Mouse (Mus musculus) neural tube, embryonic 11.5 days (tissue): ENCODE measurements around the gene Eif2ak1. TPM values are rescaled to one million over a fixed set of nuclear protein-coding genes. Genes with fewer than 3 reads are reported as not detected.
A peak's percentile ranks its signal among the peaks of the same experiment; 100 is the strongest.

Experiments
- ATAC-seq: fragments of 200-750 bp; cut with Nextera tagmentation; 2 replicates; pipeline ENCODE4 v1.8.0; 2017; ENCODE audit warnings: moderate number of reproducible peaks, mild to moderate bottlenecking, moderate TSS enrichment, moderate library complexity; ENCODE audit not compliant: insufficient read depth, low FRiP score, low TSS enrichment
- DNase-seq: peaks from one replicate; pipeline ENCODE4 v3.0.0-alpha.2; 2015; ENCODE audit warnings: low spot score
- H3K27ac ChIP-seq: fragments of 300-500 bp; sonication (generic); 2 replicates; pipeline ENCODE4 v1.5.1; 2014; ENCODE audit warnings: low read depth, mild to moderate bottlenecking, low read length
- H3K27me3 ChIP-seq: fragments of 300-500 bp; sonication (generic); 2 replicates; pipeline ENCODE4 v1.6.1; 2014; ENCODE audit warnings: mild to moderate bottlenecking, low read length, mixed read lengths; ENCODE audit not compliant: control insufficient read depth, insufficient read depth
- H3K36me3 ChIP-seq: fragments of 300-500 bp; sonication (generic); 2 replicates; pipeline ENCODE4 v1.6.1; 2014; ENCODE audit warnings: mild to moderate bottlenecking, low read length, moderate library complexity, mixed read lengths; ENCODE audit not compliant: control insufficient read depth, insufficient read depth
- H3K4me1 ChIP-seq: fragments of 300-500 bp; sonication (generic); 2 replicates; pipeline ENCODE4 v1.6.1; 2014; ENCODE audit warnings: low read length, mixed read lengths; ENCODE audit not compliant: control insufficient read depth, insufficient read depth
- H3K4me2 ChIP-seq: fragments of 300-500 bp; sonication (generic); 2 replicates; pipeline ENCODE4 v1.6.1; 2014; ENCODE audit warnings: low read depth, mild to moderate bottlenecking, moderate library complexity
- H3K4me3 ChIP-seq: fragments of 300-500 bp; sonication (generic); 2 replicates; pipeline ENCODE4 v1.5.1; 2014; ENCODE audit warnings: low read depth, low read length
- H3K9ac ChIP-seq: fragments of 300-500 bp; sonication (generic); 2 replicates; pipeline ENCODE4 v1.6.1; 2014; ENCODE audit warnings: mild to moderate bottlenecking, low read length
- H3K9me3 ChIP-seq: fragments of 300-500 bp; sonication (generic); 2 replicates; pipeline ENCODE4 v1.6.1; 2016; ENCODE audit warnings: low read length; ENCODE audit not compliant: control insufficient read depth
- WGBS: fragments of 180-500 bp; shearing (Covaris S2); extraction: QIAGEN DNeasy Blood & Tissue Kit; methylation state at CpG from one replicate; pipeline ENCODE4 v1.1.7; 2014; 5-methylcytosine and 5-hydroxymethylcytosine counted together
- polyA plus RNA-seq: library from polyadenylated mRNA; unstranded; fragments of >200 nt; fragmentation: Nextera tagmentation; extraction: Ambion mirVana; gene quantifications from 2 replicates; pipeline ENCODE4 v1.2.1, GENCODE M21; 2014

The Eif2ak1 gene
- polyA plus RNA-seq, 1 experiment from 2014 or later: 55.2 TPM

DNA sequence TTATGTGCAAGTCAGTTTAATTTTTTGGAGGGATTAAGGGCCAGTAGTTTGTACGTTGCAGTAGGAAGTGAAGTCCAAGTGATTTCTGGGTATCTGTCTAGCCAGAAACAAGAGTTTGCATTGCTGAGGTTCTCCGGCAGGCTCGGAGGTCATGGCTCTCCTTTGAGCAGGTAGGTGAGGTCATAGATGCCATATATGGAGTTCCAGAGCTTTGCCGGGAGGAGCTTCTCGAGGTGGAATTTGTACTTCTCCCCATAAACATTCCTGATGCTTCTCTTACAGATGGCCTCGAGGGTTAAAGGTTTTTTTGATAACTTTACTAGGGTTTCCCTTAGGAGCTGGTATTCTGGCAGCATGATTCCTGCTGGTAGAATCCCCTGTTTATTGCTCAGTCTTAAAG is 73.2 kb downstream of the Eif2ak1 start:
- Histone ChIP-seq H3K36me3 (peaks cover 18% of the 10 kb centered on the region), H3K27me3 (no peaks in the 10 kb centered on the region), H3K4me2 (no peak overlapping the region), H3K9me3 (no peaks in the 10 kb centered on the region), H3K4me3 (no peak overlapping the region), H3K9ac (no peak overlapping the region), H3K4me1 (no peaks in the 10 kb centered on the region), H3K27ac (no peak overlapping the region)
- WGBS: 92% methylated on average over 6 of the region's 6 CpGs
- no peak for ATAC-seq
- DNase-seq: no peak

DNA sequence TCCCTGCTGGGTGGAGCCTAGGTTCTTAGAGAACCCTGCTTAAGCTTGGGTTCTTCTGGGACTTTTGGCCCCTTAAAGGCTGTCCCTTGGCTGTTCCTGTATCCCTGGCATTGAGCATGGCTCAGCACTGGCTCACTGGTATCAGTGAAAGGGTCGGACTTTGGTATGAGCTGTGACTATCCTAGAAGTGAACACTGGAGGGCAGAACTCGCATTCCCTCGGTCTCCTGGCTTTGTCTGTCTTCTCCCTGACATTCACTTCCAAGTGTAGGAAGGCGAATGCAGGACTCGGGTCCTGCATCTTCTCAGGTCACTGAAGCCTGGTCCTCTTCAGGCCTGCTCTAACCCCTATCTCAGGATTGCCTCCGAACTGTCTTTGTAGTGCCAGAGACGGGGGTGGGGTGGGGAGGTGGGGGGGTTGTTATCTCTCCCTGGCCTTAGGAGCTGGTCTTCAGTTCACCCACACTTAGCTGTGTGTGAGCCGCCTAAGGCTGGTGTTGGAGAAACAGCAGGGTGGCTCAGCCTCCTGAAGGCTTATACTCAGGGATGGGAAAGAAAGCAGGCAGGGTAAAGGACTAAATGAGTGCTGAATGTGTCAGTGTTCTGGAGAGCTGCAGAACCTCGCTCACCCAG is 74.8 kb downstream of the Eif2ak1 start:
- WGBS: 76% methylated on average over 9 of the region's 9 CpGs
- no peaks in the 10 kb centered on the region for H3K27me3 ChIP-seq
- no peak overlapping the region for H3K27ac ChIP-seq
- H3K36me3 ChIP-seq: peaks cover 8% of the 10 kb centered on the region; the same call in 1 of the 2 replicates
- no peak overlapping the region for H3K4me2 ChIP-seq
- DNase-seq (no peak), ATAC-seq (no peak)
- no peaks in the 10 kb centered on the region for H3K9me3 ChIP-seq
- no peaks in the 10 kb centered on the region for H3K4me1 ChIP-seq
- no peak overlapping the region for H3K4me3 ChIP-seq
- no peak overlapping the region for H3K9ac ChIP-seq

DNA sequence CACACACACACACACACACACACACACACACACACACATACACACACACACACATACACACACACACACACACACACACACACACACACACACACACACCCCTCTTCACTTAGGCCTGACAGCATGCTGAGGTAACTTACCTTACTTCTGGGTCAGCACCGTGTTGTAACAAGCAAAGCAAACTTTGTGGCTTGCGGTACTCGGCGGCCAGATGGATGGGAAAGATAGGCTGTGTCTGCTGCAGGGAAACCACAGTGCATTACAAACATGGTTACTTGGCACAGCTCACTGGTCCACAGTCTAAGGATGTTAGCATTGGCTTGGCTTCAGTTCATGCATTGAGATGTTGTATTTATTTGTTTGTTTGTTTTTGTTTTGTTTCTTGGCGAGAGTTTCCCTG is 75.8 kb downstream of the Eif2ak1 start:
- no peaks in the 10 kb centered on the region for H3K9me3 ChIP-seq
- H3K4me1 ChIP-seq: no peaks in the 10 kb centered on the region
- ATAC-seq (no peak), DNase-seq (no peak)
- WGBS: 87% methylated on average over 5 of the region's 5 CpGs
- peaks cover 10% of the 10 kb centered on the region for H3K36me3 ChIP-seq
- no peak overlapping the region for H3K4me3 ChIP-seq
- no peak overlapping the region for H3K27ac ChIP-seq
- H3K27me3 ChIP-seq: no peaks in the 10 kb centered on the region
- no peak overlapping the region for H3K9ac ChIP-seq
- H3K4me2 ChIP-seq: no peak overlapping the region

DNA sequence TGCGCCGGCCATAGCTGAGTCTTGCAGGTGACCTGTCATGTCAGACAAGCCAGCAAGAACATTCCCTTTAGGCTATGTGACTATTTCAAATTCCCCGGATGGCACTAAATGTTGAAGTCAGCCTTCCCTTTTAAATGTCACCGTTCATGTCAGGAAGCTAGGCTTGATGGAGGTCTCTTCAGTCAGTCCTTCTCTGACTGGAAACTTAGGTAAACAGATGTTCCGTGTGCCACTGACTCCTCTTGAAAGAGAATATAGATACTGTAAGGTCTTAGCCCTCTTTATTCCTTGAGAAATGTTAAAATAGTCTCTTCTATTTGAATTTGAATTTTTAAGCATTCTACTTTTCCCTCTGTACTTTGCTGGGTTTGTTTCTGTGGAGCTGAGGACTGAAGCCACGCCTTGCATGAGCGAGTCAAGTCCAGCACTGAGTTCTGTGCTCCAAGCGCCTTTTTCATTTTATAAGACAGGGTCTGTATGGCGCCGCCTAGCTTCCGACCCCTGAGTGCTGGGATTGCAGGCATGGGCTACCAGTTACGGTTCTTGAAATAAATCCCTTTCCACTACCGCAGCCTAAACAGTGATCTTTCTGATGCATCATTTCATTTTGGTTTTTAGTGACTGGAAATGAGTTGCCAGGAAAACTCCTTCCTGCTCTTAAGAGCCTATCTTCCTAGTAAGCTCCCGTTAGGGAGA is 80.2 kb downstream of the Eif2ak1 start, which contains the start of gene Ankrd61:
Ankrd61 (minus strand) TSS at position 51 of the 696 bp plus-strand sequence.
- WGBS: 91% methylated on average over 14 of the region's 14 CpGs
- no peaks in the 10 kb centered on the region for H3K9me3 ChIP-seq
- no peak within 1 kb of the TSS for H3K4me2 ChIP-seq
- no peak within 1 kb of the TSS for H3K4me3 ChIP-seq
- H3K9ac ChIP-seq: no peak within 1 kb of the TSS
- H3K27ac ChIP-seq: no peak within 1 kb of the TSS
- DNase-seq (no peak), ATAC-seq (no peak)
- H3K27me3 ChIP-seq: no peaks in the 10 kb centered on the region
- peaks cover 20% of the 10 kb centered on the region for H3K36me3 ChIP-seq
- no peaks in the 10 kb centered on the region for H3K4me1 ChIP-seq

DNA sequence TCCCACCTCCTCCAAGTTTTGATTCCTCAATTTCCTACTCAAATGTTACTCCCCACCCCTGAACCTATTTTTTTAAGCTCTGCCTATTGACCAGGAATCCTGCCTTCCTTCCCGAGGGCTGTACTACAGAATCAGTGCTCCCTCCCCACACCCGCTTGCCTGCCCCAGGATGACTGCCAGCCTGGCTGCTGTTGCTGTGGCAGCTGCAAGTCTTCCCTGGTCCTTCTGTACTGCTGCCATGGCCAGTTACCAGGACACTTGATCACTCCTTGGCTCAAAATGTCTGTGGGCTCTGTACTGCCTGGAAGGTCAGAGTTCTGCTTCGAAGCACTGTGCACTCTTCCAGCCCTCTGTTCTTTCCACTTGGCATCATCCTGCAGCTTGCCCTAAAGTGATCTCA is 84.5 kb downstream of the Eif2ak1 start:
- Histone ChIP-seq H3K36me3 (peaks cover 24% of the 10 kb centered on the region), H3K4me2 (no peak overlapping the region), H3K9ac (no peak overlapping the region), H3K27me3 (no peaks in the 10 kb centered on the region), H3K27ac (no peak overlapping the region), H3K4me1 (no peaks in the 10 kb centered on the region), H3K4me3 (no peak overlapping the region), H3K9me3 (no peaks in the 10 kb centered on the region)
- DNase-seq: no peak
- 95% methylated on average over 3 of the region's 3 CpGs for WGBS
- no peak for ATAC-seq

DNA sequence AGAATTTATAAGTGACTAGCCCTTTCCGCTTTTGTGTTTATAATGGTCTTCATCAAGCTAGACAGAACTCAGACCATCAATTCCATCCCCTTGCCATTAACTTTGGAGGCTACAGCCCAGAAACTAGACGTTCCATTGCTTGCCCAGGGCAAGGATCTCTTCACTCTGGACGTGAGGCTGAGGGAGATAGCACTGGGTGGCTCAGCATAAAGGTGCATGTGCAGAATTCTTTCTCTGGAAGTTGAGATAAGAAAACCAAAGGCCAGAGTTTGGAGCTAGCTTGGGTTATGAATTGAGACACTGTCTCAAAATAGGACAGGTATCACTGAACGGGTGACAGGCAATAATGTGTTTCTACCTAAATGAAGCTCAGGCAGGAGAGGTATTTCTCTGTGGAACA is 86.2 kb downstream of the Eif2ak1 start:
- H3K4me3 ChIP-seq: no peak overlapping the region
- peaks cover 18% of the 10 kb centered on the region for H3K36me3 ChIP-seq
- no peak for ATAC-seq
- no peaks in the 10 kb centered on the region for H3K27me3 ChIP-seq
- H3K4me2 ChIP-seq: no peak overlapping the region
- WGBS: 87% methylated on average over 4 of the region's 4 CpGs
- peaks cover 3% of the 10 kb centered on the region for H3K4me1 ChIP-seq
- H3K27ac ChIP-seq: no peak overlapping the region
- DNase-seq: no peak
- H3K9me3 ChIP-seq: no peaks in the 10 kb centered on the region
- H3K9ac ChIP-seq: no peak overlapping the region

DNA sequence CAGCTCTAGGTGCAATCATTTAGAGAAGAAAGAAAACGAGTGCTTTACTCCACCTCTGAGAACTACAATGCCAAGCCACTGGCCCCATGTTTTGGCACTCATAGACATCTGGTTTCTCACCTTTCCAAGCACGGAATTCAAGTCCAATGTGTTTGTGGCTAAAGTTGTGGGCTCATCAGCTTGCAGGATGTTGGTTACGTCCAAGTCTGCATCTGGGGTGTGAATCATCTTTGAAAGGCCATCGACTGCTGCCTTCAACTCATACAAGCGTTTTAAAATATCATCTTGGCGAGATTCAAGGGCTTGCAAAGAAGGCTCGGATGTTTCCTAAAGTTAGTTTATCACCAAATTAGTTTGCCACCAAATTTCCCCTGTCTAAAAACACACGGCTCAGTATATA is 88.8 kb downstream of the Eif2ak1 start:
- Histone ChIP-seq H3K9ac (no peak overlapping the region), H3K27me3 (no peaks in the 10 kb centered on the region), H3K4me1 (peaks cover 12% of the 10 kb centered on the region), H3K36me3 (peaks cover 12% of the 10 kb centered on the region), H3K27ac (no peak overlapping the region), H3K4me2 (no peak overlapping the region), H3K9me3 (no peaks in the 10 kb centered on the region), H3K4me3 (no peak overlapping the region)
- no peak for ATAC-seq
- 89% methylated on average over 8 of the region's 8 CpGs for WGBS
- no peak for DNase-seq

GRCm38 (mm10) chr5:143908926-143909325 is 91.3 kb downstream of the Eif2ak1 start:
- DNase-seq: no peak
- WGBS: under 1% methylated on average over 9 of the region's 9 CpGs
- Histone ChIP-seq H3K4me2 (peak overlapping the region; percentile 83), H3K9ac (peak overlapping the region; percentile 63), H3K4me1 (peaks cover 12% of the 10 kb centered on the region), H3K36me3 (peaks cover 4% of the 10 kb centered on the region), H3K9me3 (no peaks in the 10 kb centered on the region), H3K27ac (peak overlapping the region; percentile 50; the same call in 1 of the 2 replicates), H3K4me3 (peak overlapping the region; percentile 56), H3K27me3 (no peaks in the 10 kb centered on the region)
- no peak for ATAC-seq
